Mouse (Mus musculus) right cerebral cortex, postnatal 10 days (tissue): Measurements from ENCODE around the gene Kif1b.
A peak's percentile ranks its signal among the peaks of the same experiment; 100 is the strongest.
"Not testable (repeated sequence)": the region's sequence is repeated elsewhere in the genome, so short reads cannot be mapped to it uniquely, and the experiment has no call there.

Source experiments
- DNase-seq, 2 experiments: peaks; one replicate each; pipeline ENCODE4 v3.0.0; 2021; ENCODE audit warnings: low spot score in 2 of 2

Kif1b gene

DNA sequence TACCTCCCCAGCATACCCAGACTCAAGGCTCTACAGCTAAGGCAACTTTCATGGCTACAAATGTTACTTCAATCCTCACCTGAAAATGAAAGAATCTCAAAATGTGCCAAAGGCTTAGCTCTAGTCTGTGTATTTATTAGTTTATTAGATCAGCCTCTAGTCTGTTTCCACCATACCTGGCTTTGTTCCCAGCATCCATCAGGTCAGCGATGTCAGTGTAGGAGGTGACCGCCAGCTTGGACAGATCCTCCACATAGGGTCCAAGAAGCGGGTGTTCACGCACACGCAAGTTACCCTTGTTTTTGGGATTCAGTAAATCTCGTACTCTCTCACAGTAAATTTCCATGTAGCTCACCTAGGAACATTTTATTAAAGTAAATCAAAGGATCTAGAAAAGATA lies 37.0 kb downstream of the Kif1b start:
- DNase-seq = no peak

DNA sequence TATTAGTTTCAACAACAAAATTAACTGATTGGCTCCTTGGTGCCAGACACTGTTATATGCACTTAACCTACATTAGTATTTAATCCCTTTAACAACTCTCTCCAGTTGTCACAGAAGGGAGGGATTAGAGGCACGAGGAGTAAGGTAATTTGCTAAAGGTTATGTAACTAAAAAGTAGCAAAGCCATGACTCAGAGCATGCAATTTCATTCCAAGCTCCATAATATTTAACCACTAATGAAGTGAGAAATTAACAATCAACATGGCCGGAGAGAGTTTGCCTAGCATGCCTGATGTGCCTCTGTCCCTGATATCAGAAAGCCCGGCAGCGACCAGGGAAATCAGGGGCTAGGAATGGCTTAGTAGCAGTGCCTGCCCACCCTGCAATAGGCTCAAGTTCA lies 38.5 kb downstream of the Kif1b start:
- no peak for DNase-seq

DNA sequence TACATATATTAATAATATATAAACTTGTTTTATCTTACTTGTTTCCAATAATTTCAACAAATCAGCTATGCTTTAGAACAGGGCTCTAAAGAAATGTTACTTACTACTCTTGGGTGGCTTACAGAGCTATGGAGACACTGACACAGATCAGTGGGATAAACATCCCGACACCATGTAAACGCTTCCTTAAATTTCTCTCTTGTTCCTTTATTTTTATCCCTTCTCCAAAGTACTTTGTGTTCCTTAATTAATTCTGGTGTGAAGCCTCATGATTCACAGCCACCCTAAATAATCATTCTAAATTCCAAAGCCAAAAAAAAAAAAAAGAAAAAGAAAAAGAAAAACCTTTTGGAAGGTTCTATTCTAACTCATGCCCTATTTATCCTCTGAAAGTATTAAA lies 42.6 kb downstream of the Kif1b start:
- DNase-seq = no peak

DNA sequence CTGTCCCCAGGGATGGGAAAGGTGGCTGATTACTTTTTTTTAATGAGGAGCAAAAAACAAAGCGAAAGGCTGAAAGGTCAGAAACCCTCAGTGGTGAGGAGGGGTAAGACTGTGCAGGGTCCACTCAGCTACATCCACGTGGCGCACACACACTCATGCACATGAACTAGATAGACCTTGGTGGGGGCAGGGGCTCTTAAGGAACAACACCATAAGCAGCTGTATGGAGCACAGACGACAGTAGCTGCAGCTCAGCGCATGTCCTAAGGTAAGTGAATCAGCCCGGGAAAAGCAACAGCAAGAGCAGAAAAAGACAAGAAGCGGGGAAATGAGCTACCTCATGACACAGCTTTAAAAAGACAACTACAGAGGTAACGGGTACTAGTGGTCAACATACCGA lies 44.3 kb downstream of the Kif1b start:
- DNase-seq = no peak

DNA sequence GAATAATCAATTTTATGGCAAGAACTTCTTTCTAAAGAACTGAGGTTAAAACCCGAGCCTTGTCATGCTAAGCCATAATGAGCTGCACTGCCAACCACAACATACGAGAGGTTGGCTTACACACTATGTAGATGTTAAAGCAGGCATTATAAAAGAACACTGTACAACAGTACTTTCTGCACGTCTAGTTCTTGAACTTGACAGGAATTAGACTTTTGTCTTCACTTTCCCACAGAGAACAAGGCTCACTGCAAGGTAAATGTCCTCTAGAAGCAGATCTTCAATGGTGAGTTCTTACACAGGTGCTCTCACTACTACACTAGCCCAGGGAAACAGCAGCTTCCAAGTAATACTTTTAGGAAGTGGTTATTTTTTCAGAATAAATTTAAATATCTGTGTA lies 46.0 kb downstream of the Kif1b start:
- DNase-seq = no peak

DNA sequence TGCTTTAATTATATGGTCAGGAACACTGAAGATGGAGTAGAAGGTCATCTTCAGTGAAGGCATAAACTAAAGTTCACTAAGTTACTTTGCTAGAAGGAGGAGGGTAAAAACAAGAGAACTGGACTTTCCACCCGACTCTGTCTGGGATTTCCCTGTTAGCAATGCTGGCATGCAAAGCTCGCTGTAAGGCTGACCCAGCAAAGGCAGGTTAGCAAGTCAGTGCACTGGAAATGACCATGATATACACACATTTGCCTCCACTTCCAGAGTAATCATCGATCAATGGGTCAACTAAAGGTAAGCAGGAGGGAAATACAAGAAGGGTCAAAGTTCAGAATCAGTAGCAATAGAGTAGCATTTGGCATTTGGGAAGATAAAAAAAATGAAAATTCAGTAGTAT lies 46.6 kb downstream of the Kif1b start:
- DNase-seq = no peak

DNA sequence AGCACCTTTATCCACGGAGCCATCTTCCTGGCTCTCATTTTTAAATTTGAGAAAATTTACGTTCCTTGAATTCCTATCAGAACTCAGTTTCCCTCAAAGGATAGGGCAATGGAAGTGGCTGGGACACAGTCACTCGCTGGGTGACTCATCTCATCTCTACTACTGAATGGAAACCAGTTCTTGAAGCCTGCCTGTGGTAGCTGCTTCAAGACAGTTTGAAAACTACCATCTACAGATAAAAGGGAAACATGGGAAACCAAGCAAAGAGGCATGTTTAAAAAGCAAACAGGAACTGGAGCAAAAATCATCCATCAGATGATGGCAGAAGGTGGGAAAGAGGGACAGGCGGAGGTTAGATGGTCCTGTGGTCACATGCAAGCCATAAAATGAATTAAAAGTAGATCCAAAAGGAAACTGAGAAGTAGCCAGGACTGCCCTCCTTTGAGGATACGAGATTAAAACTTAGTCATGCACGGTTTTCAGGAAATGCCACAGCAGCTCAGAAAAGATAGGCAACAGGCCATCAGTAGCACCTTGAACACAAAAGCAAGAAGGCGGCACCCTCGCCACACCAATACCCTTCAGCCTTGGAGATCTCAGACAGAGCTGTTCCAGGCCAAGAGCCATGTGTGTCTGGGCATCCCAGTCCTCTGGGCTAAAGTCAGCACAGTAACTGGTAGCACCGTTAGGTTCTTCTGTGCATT lies 48.0 kb downstream of the Kif1b start:
- DNase-seq = no peak

DNA sequence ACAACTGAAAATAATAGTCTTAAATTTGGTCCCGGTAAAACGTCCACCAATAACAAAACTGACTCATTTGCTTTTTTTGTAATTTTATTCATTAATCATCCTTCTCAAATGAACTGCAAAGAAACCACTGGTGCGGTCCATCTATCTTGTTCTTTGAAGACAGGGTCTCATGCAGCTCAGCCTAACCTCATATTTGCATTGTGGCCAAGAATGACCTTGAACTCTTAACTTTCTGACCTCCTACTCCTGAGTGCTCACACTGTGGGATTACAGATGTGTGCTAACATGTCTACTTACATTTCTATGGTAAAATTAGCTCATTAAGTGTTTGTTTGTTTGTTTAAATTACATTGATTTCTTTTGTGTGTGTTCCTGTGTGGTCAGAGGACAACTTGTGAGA lies 48.6 kb downstream of the Kif1b start:
- DNase-seq = no peak

DNA sequence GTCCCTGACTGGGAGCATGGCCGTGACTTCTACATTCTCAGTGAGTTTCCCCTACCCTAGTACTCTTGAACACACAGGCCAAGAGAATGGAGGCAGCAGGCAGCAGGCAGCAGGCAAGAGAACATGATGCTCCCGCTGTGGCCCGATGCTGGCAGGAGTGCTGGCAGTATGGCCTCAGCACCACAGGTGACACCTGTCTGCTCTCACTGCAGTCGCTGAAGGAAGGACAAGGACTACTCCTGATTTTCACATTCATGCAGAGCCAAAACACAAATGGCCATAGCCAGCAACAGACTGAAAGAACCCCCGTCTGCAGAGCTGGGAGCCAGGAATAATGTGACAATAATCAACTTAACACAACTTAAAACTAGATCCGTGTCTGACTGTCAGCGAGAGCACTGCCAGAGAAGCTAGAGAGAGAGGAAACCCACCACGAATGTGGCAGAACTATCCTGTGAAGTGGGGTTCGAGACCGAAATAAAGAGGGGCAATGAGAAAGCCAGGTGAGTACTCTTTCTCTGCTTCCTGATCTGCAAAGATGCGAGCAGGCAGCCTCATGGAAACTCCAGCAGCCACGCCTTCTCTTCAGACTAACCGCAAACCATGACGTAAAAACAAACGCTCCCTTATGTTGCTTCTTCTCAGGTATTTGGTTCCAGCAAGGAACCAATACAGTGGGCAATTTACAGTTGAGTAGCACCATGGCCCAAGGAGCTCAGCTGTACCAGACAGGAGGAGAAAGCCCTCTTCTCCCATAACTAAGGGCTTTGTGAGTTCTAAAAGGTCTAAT lies 50.8 kb downstream of the Kif1b start:
- no peak for DNase-seq

DNA sequence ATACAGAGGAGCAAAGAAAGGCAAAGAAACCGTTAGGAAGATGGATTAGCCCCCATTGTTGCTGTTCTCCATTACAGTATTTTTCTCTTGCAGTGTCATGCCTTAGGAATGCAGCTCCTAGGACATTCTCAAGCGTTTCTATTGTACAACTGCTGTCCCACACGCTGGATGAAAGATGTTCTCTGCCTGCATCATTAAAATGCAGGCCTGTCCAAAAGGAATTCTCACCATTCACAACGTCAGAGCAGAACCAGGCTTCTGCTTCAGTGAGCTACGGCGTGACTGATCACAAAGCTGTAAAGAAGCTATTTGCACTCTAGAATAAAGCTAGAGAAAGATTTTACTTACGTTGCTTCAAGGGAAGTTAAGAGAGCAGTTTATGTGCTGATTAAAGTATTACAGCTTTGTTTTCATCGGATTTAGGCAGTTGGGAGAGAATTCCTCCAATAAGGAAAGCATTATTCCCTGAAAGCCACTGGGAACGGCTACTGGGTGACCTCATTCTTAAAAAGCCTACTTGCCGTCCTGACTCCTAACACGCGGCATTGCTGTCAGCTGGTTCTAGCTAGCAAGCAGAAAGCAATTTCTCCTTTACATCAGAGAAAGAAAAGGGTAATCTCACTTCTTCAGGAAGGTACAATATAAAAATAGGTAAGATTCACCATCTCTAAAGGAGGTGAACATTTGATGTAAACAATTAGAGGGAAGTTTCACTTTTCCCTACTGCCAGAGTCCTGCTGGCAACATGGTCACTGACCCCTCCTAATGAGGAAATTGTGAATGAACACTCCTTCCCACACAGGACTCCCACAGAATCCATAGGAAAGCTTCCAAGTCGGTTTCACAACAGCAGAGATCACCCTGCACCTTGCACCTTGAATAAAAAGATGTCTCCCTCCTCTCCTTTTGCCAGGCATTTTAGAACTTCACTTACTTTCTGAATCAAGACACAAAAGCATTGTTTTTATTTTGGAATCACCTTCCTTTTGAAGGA lies 51.9 kb downstream of the Kif1b start:
- no peak for DNase-seq

DNA sequence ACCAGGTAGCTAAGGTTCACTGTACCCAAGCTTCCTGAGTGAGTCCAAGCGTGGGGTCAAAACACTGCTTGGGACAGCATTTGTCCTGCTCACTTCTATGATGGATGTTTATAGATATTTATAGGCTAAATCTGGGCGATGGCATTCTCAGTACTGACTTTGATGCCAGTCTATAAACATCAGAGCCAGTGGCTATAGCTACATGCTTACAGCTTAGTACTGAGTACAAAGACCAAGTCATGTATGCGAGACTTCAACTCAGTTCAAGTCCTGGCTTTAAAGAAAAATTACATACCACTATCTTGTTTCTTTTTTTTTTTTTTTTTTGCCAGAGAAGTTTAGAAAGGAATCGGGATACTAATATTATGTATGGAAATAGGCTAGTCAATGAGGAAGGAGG lies 52.7 kb downstream of the Kif1b start:
- no peak for DNase-seq

DNA sequence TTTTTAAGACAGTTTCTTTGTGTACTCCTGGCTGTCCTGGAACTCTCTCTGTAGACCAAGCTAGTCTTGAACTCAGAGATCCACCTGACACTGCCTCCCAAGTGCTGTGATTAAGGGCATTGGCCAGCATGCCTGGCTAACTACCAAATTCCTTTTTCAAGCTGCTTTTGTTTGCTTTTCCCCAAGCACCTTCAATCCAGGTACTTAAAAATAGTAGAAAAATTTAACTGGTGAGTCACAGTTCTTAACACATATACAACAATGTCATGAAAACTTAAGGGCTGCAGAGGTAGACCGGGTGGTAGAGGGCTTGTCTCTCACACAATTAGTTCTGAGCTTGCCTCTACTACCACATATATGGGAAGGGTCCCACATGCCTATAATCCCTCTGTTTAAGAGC lies 58.2 kb downstream of the Kif1b start:
- no peak for DNase-seq

DNA sequence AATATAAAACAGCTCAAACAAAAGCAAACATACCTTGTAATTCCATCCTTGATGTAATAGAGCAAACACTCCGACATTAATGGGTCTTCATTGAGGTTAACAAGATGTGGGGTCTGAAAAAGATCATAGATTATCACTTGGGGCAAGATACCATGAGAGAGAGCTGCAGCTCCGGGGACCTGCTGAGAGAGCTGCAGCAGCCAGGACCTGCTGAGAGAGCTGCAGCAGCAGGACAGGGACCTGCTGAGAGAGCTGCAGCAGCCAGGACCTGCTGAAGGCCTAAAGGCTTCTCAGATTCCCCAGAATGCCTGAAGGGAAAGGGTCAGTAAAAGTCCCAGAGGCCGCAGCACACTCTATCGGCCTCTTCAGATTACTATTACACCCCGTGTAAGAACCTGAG lies 59.7 kb downstream of the Kif1b start:
- no peak for DNase-seq

DNA sequence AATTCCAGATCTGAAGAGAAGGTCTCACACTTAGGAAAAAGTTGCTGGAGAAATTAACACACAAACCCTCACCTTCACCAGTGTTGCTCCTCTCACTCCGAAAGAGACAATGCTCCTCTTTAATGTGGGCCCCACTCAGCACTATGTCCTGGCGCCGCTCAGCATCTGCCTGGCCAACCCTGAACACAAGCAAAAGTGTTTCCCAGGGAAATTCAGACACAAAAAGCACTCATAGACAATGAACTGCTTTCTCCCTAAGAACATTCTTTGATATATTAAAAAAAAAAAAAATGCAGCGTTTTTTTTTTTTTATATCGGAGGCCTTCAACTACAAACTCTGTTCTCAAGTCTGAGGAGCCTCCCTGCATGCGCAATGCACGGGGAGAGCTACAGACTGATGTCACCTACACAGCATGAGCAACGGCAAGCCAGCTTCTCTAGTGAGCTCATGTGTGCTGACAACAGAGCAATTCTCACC lies 60.3 kb downstream of the Kif1b start:
- DNase-seq = peak; percentile 61 to 67

DNA sequence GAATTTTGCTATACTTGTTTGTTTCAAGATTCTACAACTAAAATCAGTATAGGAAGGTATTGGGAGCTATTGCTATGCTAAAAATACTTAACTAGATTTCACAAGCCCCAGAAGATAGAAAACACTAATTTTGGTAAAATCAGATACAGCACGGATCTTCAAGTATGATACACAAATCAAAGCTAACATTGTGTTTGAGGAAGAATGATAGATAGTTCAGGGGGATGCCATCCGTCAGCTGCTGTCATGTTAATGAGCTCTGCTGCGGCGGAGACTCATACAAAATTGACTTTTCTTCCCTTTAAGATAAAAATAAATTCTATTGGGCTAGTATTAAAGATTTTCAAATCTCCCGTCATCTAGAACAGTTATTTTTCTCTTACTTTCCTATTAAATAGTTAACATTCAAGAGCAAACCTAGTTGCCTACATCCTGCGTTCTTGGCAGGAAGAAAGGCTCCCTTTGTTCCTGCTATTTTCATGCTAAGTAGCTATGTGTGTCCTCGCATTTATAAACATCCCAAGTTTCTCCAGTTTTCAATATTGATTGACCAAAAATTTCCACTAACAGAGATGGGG lies 60.8 kb downstream of the Kif1b start:
- DNase-seq = no peak

DNA sequence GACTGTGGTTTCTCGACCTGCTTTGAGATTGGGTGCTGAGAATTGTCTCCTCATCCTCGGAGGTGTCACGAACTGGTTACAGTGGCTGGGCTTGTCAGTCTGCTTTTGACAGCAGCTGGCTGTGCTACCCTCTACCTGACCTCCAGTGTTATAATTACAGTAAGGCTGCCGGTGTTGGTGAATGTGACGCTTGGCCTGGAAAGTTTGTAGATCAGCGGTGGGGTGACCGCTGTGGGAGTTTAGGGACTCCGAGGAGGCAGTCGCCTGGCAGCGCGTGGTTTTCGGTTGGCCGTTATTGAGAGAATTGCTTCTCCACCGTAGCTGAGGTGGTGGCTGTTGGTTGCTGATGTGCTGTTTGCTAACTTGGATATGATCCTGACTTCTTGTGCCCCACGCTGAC lies 70.5 kb downstream of the Kif1b start:
- no peak for DNase-seq

DNA sequence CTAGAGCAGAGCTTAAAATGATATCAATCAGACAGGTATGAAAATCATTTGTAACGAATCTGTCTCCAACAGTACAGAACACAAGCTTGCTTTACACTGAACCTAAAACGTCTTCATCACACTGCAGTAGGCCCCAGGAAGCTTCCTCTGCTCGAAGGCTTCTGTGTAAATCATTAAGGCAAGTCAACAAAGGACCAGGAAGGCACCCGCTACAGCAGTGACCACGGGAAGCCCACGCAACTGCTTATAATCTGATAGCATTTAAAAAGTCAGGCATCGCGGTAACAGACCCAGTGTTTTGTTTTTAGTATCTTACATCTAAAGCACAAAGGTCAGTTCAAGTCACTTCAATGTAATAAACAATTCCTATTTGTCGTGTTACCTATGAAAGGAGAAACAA lies 73.6 kb downstream of the Kif1b start:
- DNase-seq = no peak

DNA sequence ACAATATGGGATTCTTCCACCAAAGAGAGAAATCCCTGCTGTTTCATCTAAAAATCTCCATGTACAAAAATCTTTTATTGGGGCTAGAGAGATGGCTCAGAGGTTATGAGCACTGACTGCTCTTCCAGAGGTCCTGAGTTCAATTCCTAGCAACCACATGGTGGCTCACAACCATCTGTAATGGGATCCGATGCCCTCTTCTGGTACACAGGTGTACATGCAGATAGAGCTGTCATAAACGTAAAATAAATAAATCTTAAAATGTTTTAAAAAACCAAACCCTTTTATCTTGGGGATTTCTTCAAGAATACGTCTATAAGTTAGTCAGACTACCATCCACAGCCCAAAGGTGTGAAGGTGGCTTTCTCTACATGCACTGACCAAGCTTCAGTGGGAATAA lies 78.8 kb downstream of the Kif1b start:
- not testable (repeated sequence) for DNase-seq

DNA sequence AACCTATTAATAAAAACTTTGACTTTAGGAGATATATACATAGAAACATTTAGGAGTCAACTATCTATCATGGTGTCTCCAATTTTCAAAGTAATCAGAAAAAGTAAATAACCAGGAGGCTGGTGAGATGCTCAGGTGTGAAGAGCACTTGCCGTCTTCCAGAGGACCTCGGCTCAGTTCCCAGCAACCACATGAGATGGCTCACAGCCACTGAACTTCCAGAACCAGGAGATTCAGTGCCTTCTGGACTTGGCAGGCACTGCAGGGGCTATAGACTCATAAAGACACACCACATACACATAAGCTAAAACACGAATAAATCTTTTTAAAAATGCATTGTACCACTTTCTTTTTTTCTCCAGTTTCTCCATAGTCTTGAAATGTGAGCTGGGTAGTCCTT lies 79.2 kb downstream of the Kif1b start:
- DNase-seq = no peak

DNA sequence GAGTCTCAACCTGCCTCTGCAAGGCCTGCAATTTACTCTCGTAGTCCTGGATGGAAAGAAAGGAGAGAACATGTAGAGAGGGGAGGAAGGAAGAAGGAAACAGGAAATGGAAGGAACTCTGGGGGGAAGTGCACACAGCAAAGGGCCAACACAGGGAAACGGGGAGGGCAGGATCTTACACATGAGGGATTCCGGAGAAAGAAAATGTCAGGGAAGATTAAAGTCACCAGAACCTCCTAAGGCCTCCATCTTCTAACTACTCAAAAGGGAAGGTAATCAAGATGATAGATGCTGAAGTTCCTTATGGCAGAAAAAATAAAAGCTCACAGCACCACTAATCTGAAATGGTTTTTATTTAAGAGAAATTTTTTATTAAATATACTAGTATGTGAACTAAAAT lies 81.2 kb downstream of the Kif1b start:
- DNase-seq = no peak

DNA sequence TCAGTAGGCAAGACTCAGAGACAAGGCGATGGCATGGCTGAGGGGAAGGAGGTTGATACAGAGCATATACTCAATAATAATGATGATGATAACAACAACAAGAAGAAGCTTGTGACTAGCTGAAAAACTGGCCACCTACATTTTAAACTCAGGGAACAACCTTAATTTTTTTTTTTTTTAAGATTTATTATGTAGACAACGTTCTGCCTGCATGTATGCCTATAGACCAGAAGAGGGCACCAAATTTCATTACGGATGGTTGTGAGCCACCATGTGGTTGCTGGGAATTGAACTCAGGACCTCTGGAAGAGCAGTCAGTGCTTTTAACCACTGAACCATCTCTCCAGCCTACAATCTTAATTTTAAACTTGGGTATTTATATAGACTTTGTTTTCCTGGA lies 84.0 kb downstream of the Kif1b start:
- DNase-seq = no peak

DNA sequence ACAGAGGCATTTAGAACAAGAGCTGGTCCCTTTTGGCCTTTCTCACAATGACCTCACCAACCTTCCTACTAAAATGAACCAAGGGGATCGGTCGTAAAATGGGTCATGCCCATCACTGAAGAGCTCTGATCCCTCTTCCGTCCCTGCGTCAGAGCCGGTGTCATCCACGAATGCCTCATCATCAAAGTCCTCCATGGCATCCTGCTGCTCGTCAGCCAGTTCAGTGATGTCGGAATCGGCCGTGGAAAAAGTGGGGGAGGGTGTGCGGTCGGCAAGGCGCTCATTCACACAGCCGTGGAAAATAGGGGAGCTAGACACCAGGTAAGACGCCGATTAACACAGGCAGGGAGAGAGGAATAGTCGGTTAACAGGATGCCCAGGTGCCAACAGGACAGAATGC lies 87.0 kb downstream of the Kif1b start:
- DNase-seq = no peak
